Mouse (Mus musculus) myocyte (in vitro differentiated cells): ENCODE measurements around the gene Gbp2b. TPM values are rescaled to one million over a fixed set of nuclear protein-coding genes. Genes with fewer than 3 reads are reported as not detected.

Experiments used
- H3K27me3 ChIP-seq: one replicate; pipeline ENCODE4 v1.6.1; 2011; ENCODE audit not compliant: control insufficient read depth, insufficient read depth, insufficient read length
- H3K36me3 ChIP-seq: one replicate; pipeline ENCODE4 v1.6.1; 2011; ENCODE audit not compliant: control insufficient read depth, insufficient read depth
- H3K4me2 ChIP-seq: one replicate; pipeline ENCODE4 v1.6.1; 2011; ENCODE audit warnings: low read depth, control low read depth
- H3K4me3 ChIP-seq: one replicate; pipeline ENCODE4 v1.5.1; 2011; ENCODE audit warnings: mild to moderate bottlenecking, control low read depth, moderate library complexity
- H3K79me2 ChIP-seq: one replicate; pipeline ENCODE4 v1.6.1; 2011; ENCODE audit not compliant: control insufficient read depth, insufficient read depth
- H3ac ChIP-seq: one replicate; pipeline ENCODE4 v1.6.1; 2011; ENCODE audit not compliant: control insufficient read depth, insufficient read length
- CEBPB ChIP-seq: IDR thresholded peaks from 2 replicates; pipeline ENCODE4 v1.6.1; 2011; ENCODE audit warnings: mild to moderate bottlenecking, moderate library complexity; ENCODE audit not compliant: poor library complexity, insufficient read depth, severe bottlenecking
- E2F4 ChIP-seq: IDR thresholded peaks from one replicate; pipeline ENCODE4 v1.6.1; 2011; ENCODE audit warnings: mild to moderate bottlenecking, control low read depth, moderate library complexity; ENCODE audit not compliant: insufficient read depth
- MAX ChIP-seq: IDR thresholded peaks from one replicate; pipeline ENCODE4 v1.6.1; 2011; ENCODE audit warnings: low read depth, mild to moderate bottlenecking, control low read depth
- MYOD1 ChIP-seq, 3 experiments: IDR thresholded peaks; one replicate each; pipeline ENCODE4 v1.6.1; 2011; ENCODE audit warnings: control low read depth in 2 of 3, low read depth in 2 of 3, mild to moderate bottlenecking in 2 of 3, moderate library complexity in 1 of 3; ENCODE audit not compliant: insufficient read length in 2 of 3, control insufficient read depth in 1 of 3
- MYOG ChIP-seq, 3 experiments: IDR thresholded peaks; one replicate each; pipeline ENCODE4 v1.6.1; 2011; ENCODE audit warnings: control low read depth in 2 of 3, low read depth in 2 of 3, mild to moderate bottlenecking in 2 of 3; ENCODE audit not compliant: insufficient read length in 2 of 3, control insufficient read depth in 1 of 3, insufficient read depth in 1 of 3
- POLR2A ChIP-seq: IDR thresholded peaks from one replicate; pipeline ENCODE4 v1.6.1; 2011; ENCODE audit warnings: low read depth, mild to moderate bottlenecking, control low read depth, moderate library complexity; ENCODE audit not compliant: insufficient read length
- POLR2AphosphoS2 ChIP-seq: IDR thresholded peaks from one replicate; pipeline ENCODE4 v1.6.1; 2011; ENCODE audit warnings: low read depth, control low read depth; ENCODE audit not compliant: insufficient read length
- REST ChIP-seq: IDR thresholded peaks from one replicate; pipeline ENCODE4 v1.6.1; 2011; ENCODE audit warnings: mild to moderate bottlenecking, control low read depth, moderate library complexity; ENCODE audit not compliant: insufficient read depth, insufficient read length
- SRF ChIP-seq: IDR thresholded peaks from one replicate; pipeline ENCODE4 v1.6.1; 2011; ENCODE audit warnings: low read depth; ENCODE audit not compliant: control insufficient read depth, insufficient read length
- TCF12 ChIP-seq: IDR thresholded peaks from one replicate; pipeline ENCODE4 v1.6.1; 2011; ENCODE audit warnings: mild to moderate bottlenecking, control low read depth; ENCODE audit not compliant: poor library complexity, insufficient read depth, severe bottlenecking
- TCF3 ChIP-seq: IDR thresholded peaks from one replicate; pipeline ENCODE4 v1.6.1; 2011; ENCODE audit warnings: low read depth, control low read depth; ENCODE audit not compliant: insufficient read length
- USF1 ChIP-seq: IDR thresholded peaks from one replicate; pipeline ENCODE4 v1.6.1; 2011; ENCODE audit warnings: low read depth, mild to moderate bottlenecking, control low read depth, moderate library complexity
- polyA plus RNA-seq: library from polyadenylated mRNA; unstranded; fragments of >200 nt; fragmentation: generic; extraction: Trizol; gene quantifications from one replicate; pipeline ENCODE4 v1.2.1, GENCODE M21; 2012; ENCODE audit warnings: missing spikeins

Gene Gbp2b
- polyA plus RNA-seq, 1 experiment, result 0.22 TPM

GRCm38 (mm10) chr3:142587386-142587785 lies 7.3 kb upstream of the Gbp2b start:
- Histone ChIP-seq H3K27me3 (no peaks in the 10 kb centered on the region), H3K4me3 (no peak overlapping the region), H3K4me2 (no peak overlapping the region), H3K79me2 (no peaks in the 10 kb centered on the region), H3K36me3 (no peaks in the 10 kb centered on the region), H3ac (no peak overlapping the region)
- no peak for TF ChIP-seq REST
- no peak for TF ChIP-seq CEBPB
- no peak for TF ChIP-seq POLR2A
- no peak for TF ChIP-seq MYOG (IDR thresholded peaks at IDR 0.05; ENCODE audit: control insufficient read depth in 1 of 3, insufficient read depth in 1 of 3, insufficient read length in 2 of 3, low read depth in 2 of 3)
- no peak for TF ChIP-seq TCF12
- TF ChIP-seq E2F4, result no peak
- no peak for TF ChIP-seq POLR2AphosphoS2
- no peak for TF ChIP-seq SRF
- no peak for TF ChIP-seq MYOD1 (IDR thresholded peaks at IDR 0.05; ENCODE audit: control insufficient read depth in 1 of 3, insufficient read length in 2 of 3, low read depth in 2 of 3)
- TF ChIP-seq MAX, result no peak
- TF ChIP-seq TCF3, result no peak
- no peak for TF ChIP-seq USF1

GRCm38 (mm10) chr3:142588888-142589287 lies 5.8 kb upstream of the Gbp2b start:
- TF ChIP-seq E2F4 (no peak), SRF (no peak), MAX (no peak), MYOD1 (IDR thresholded peaks at IDR 0.05; ENCODE audit: control insufficient read depth in 1 of 3, insufficient read length in 2 of 3, low read depth in 2 of 3) (no peak), TCF3 (no peak), MYOG (IDR thresholded peaks at IDR 0.05; ENCODE audit: control insufficient read depth in 1 of 3, insufficient read depth in 1 of 3, insufficient read length in 2 of 3, low read depth in 2 of 3) (no peak), TCF12 (no peak), POLR2AphosphoS2 (no peak), REST (no peak), USF1 (no peak), POLR2A (no peak), CEBPB (no peak)
- Histone ChIP-seq H3K4me2 (no peak overlapping the region), H3ac (no peak overlapping the region), H3K79me2 (no peaks in the 10 kb centered on the region), H3K4me3 (no peak overlapping the region), H3K27me3 (no peaks in the 10 kb centered on the region), H3K36me3 (no peaks in the 10 kb centered on the region)

- TF ChIP-seq TCF3 (no peak), POLR2A (no peak), POLR2AphosphoS2 (no peak), E2F4 (no peak), REST (no peak), TCF12 (no peak), MAX (no peak), MYOG (IDR thresholded peaks at IDR 0.05; ENCODE audit: control insufficient read depth in 1 of 3, insufficient read depth in 1 of 3, insufficient read length in 2 of 3, low read depth in 2 of 3) (no peak), USF1 (no peak), CEBPB (no peak), SRF (no peak), MYOD1 (IDR thresholded peaks at IDR 0.05; ENCODE audit: control insufficient read depth in 1 of 3, insufficient read length in 2 of 3, low read depth in 2 of 3) (no peak)
- Histone ChIP-seq H3K79me2 (no peaks in the 10 kb centered on the region), H3K4me2 (no peak overlapping the region), H3K36me3 (no peaks in the 10 kb centered on the region), H3K4me3 (no peak overlapping the region), H3ac (no peak overlapping the region), H3K27me3 (no peaks in the 10 kb centered on the region)
Measured at GRCm38 (mm10) chr3:142590431-142591067, 4.1 kb upstream of the Gbp2b start.

- TF ChIP-seq SRF (no peak), POLR2AphosphoS2 (no peak), MYOG (IDR thresholded peaks at IDR 0.05; ENCODE audit: control insufficient read depth in 1 of 3, insufficient read depth in 1 of 3, insufficient read length in 2 of 3, low read depth in 2 of 3) (no peak), TCF3 (no peak), POLR2A (no peak), REST (no peak), MYOD1 (IDR thresholded peaks at IDR 0.05; ENCODE audit: control insufficient read depth in 1 of 3, insufficient read length in 2 of 3, low read depth in 2 of 3) (no peak), CEBPB (no peak), USF1 (no peak), MAX (no peak), E2F4 (no peak)
- no peak overlapping the region for H3K4me3 ChIP-seq
Measured at GRCm38 (mm10) chr3:142597923-142598322, 3.3 kb downstream of the Gbp2b start.

More at GRCm38 (mm10) chr3:142597923-142598322, 3.3 kb downstream of the Gbp2b start:
- Histone ChIP-seq H3K79me2 (no peaks in the 10 kb centered on the region), H3K27me3 (no peaks in the 10 kb centered on the region), H3K4me2 (no peak overlapping the region), H3K36me3 (no peaks in the 10 kb centered on the region), H3ac (no peak overlapping the region)
